Mouse (Mus musculus) kidney, postnatal 4 days (tissue): ENCODE results near the gene Cd22.
"Not testable (repeated sequence)": the region's sequence is repeated elsewhere in the genome, so short reads cannot be mapped to it uniquely, and the experiment has no call there.

Experiments used
- DNase-seq, 2 experiments: peaks; one replicate each; pipeline ENCODE4 v3.0.0; 2021; ENCODE audit warnings: mixed read lengths in 2 of 2

Gene Cd22

GRCm38 (mm10) chr7:30880176-30880575, at the start of gene Cd22:
TSS of gene Cd22 (minus strand) at chr7:30880342.
- no peak for DNase-seq

GRCm38 (mm10) chr7:30924581-30924980, 44.4 kb upstream of the Cd22 start, which contains the start of gene Hamp2:
TSS of gene Hamp2 (minus strand) at chr7:30924681.
- not testable (repeated sequence) for DNase-seq

GRCm38 (mm10) chr7:30924071-30924470, 43.9 kb upstream of the Cd22 start:
- DNase-seq, result no peak

GRCm38 (mm10) chr7:30922490-30922889, 42.3 kb upstream of the Cd22 start:
- DNase-seq, result not testable (repeated sequence)

GRCm38 (mm10) chr7:30920217-30920616, 40.1 kb upstream of the Cd22 start:
- DNase-seq, result peak; percentile 28 to 47

- no peak for DNase-seq
Observed at GRCm38 (mm10) chr7:30917219-30917618, 37.1 kb upstream of the Cd22 start.

GRCm38 (mm10) chr7:30916713-30917112, 36.6 kb upstream of the Cd22 start:
- no peak for DNase-seq

- no peak for DNase-seq
Observed at GRCm38 (mm10) chr7:30914732-30915131, 34.6 kb upstream of the Cd22 start, which contains the start of gene Mag. TSS of gene Mag (minus strand) at chr7:30914873.

- DNase-seq, result no peak
Observed at GRCm38 (mm10) chr7:30909773-30910172, 29.6 kb upstream of the Cd22 start.

GRCm38 (mm10) chr7:30908992-30909431, 28.9 kb upstream of the Cd22 start:
- DNase-seq, result no peak

- peak; percentile 66 to 75 for DNase-seq
Observed at GRCm38 (mm10) chr7:30908277-30908991, 28.3 kb upstream of the Cd22 start.

GRCm38 (mm10) chr7:30904042-30904441, 23.9 kb upstream of the Cd22 start:
- peak; percentile 30 to 41 for DNase-seq

GRCm38 (mm10) chr7:30895217-30895616, 15.1 kb upstream of the Cd22 start:
- DNase-seq, result no peak

- peak in 1 of 2 experiments; percentile 27 for DNase-seq
Observed at GRCm38 (mm10) chr7:30892515-30892914, 12.4 kb upstream of the Cd22 start.

GRCm38 (mm10) chr7:30891746-30892145, 11.6 kb upstream of the Cd22 start:
- no peak for DNase-seq

GRCm38 (mm10) chr7:30890681-30891080, 10.5 kb upstream of the Cd22 start:
- DNase-seq, result no peak

- DNase-seq, result no peak
Observed at GRCm38 (mm10) chr7:30888786-30889185, 8.6 kb upstream of the Cd22 start.

GRCm38 (mm10) chr7:30887568-30888188, 7.5 kb upstream of the Cd22 start:
- no peak for DNase-seq

GRCm38 (mm10) chr7:30886852-30887251, 6.7 kb upstream of the Cd22 start:
- DNase-seq, result no peak

- no peak for DNase-seq
Observed at GRCm38 (mm10) chr7:30884047-30884446, 3.9 kb upstream of the Cd22 start.

- no peak for DNase-seq
Observed at GRCm38 (mm10) chr7:30881367-30881766, 1.2 kb upstream of the Cd22 start.

- DNase-seq, result no peak
Observed at GRCm38 (mm10) chr7:30878950-30879349, 1.2 kb downstream of the Cd22 start.

- DNase-seq, result peak; percentile 85 to 89
Observed at GRCm38 (mm10) chr7:30873083-30873482, 7.1 kb downstream of the Cd22 start.

- DNase-seq, result peak in 1 of 2 experiments; percentile 21
Observed at GRCm38 (mm10) chr7:30863386-30863785, 16.8 kb downstream of the Cd22 start.
